Mouse (Mus musculus) kidney, postnatal 0 days (tissue): ENCODE measurements around the gene Atp13a4. TPM values are rescaled to one million over a fixed set of nuclear protein-coding genes. Genes with fewer than 3 reads are reported as not detected.
A peak's percentile ranks its signal among the peaks of the same experiment; 100 is the strongest.

Experiments used
- ATAC-seq: fragments of 200-750 bp; cut with Nextera tagmentation; replicated peaks from 2 replicates; pipeline ENCODE4 v1.8.0; 2017; ENCODE audit warnings: low read depth, moderate number of reproducible peaks, moderate TSS enrichment, moderate library complexity; ENCODE audit not compliant: low FRiP score
- DNase-seq: peaks from one replicate; pipeline ENCODE4 v3.0.0-alpha.2; 2016; ENCODE audit warnings: low spot score
- H3K27ac ChIP-seq: fragments of 300-500 bp; sonication (generic); 2 replicates; pipeline ENCODE4 v1.5.1; 2014; ENCODE audit warnings: mild to moderate bottlenecking
- H3K27me3 ChIP-seq: fragments of 300-500 bp; sonication (generic); 2 replicates; pipeline ENCODE4 v1.6.1; 2014; ENCODE audit warnings: low read length, mixed read lengths; ENCODE audit not compliant: insufficient read depth
- H3K36me3 ChIP-seq: fragments of 300-500 bp; sonication (generic); 2 replicates; pipeline ENCODE4 v1.6.1; 2014; ENCODE audit warnings: low read length, mixed read lengths; ENCODE audit not compliant: insufficient read depth
- H3K4me1 ChIP-seq: fragments of 300-500 bp; sonication (generic); replicated peaks from 2 replicates; pipeline ENCODE4 v1.6.1; 2014; ENCODE audit warnings: antibody characterized with exemption, low read length, mixed read lengths; ENCODE audit not compliant: insufficient read depth
- H3K4me2 ChIP-seq: fragments of 300-500 bp; sonication (generic); 2 replicates; pipeline ENCODE4 v1.6.1; 2014; ENCODE audit warnings: mild to moderate bottlenecking, low read length, moderate library complexity, mixed read lengths
- H3K4me3 ChIP-seq: fragments of 300-500 bp; sonication (generic); replicated peaks from 2 replicates; pipeline ENCODE4 v1.5.1; 2014; ENCODE audit warnings: low read depth, low read length
- H3K9ac ChIP-seq: fragments of 300-500 bp; sonication (generic); 2 replicates; pipeline ENCODE4 v1.6.1; 2014; ENCODE audit warnings: low read depth, low read length
- H3K9me3 ChIP-seq: fragments of 300-500 bp; sonication (generic); replicated peaks from 2 replicates; pipeline ENCODE4 v1.6.1; 2016; ENCODE audit warnings: low read length, inconsistent platforms, mixed read lengths
- CTCF ChIP-seq: IDR thresholded peaks from 2 replicates; pipeline ENCODE4 v1.5.1; 2016; ENCODE audit warnings: antibody characterized with exemption, low read depth, mild to moderate bottlenecking, moderate library complexity
- WGBS: fragments of 180-500 bp; shearing (Covaris S2); extraction: QIAGEN DNeasy Blood & Tissue Kit; methylation state at CpG from one replicate; pipeline ENCODE4 v1.1.7; 2014; 5-methylcytosine and 5-hydroxymethylcytosine counted together
- polyA plus RNA-seq: library from polyadenylated mRNA; unstranded; fragments of >200 nt; fragmentation: Nextera tagmentation; extraction: Ambion mirVana; gene quantifications from 2 replicates; pipeline ENCODE4 v1.2.1, GENCODE M21; 2015

Gene Atp13a4
- polyA plus RNA-seq, 1 experiment from 2014 or later: 2.6 TPM

GRCm38 (mm10) chr16:29453282-29453681 is 91.4 kb downstream of the Atp13a4 start:
- H3K9me3 ChIP-seq: no peaks in the 10 kb centered on the region
- no peak for DNase-seq
- H3K4me1 ChIP-seq: no peaks in the 10 kb centered on the region
- no peaks in the 10 kb centered on the region for H3K27me3 ChIP-seq
- no peak overlapping the region for H3K4me3 ChIP-seq
- no peaks in the 10 kb centered on the region for H3K36me3 ChIP-seq
- no peak for TF ChIP-seq CTCF
- no peak overlapping the region for H3K27ac ChIP-seq
- ATAC-seq: no peak
- H3K9ac ChIP-seq: no peak overlapping the region
- 61% methylated on average over 6 of the region's 6 CpGs for WGBS
- no peak overlapping the region for H3K4me2 ChIP-seq

- Histone ChIP-seq H3K27ac (no peak overlapping the region), H3K27me3 (no peaks in the 10 kb centered on the region), H3K36me3 (no peaks in the 10 kb centered on the region), H3K4me2 (no peak overlapping the region), H3K9ac (no peak overlapping the region), H3K4me3 (no peak overlapping the region), H3K9me3 (no peaks in the 10 kb centered on the region), H3K4me1 (no peaks in the 10 kb centered on the region)
- peak; percentile 58 for DNase-seq
- ATAC-seq: peak; percentile 57
- WGBS: 51% methylated on average over 2 of the region's 3 CpGs
- peak; percentile 73 for TF ChIP-seq CTCF
Measured at GRCm38 (mm10) chr16:29451706-29452105, 93.0 kb downstream of the Atp13a4 start.

- Histone ChIP-seq H3K9me3 (no peaks in the 10 kb centered on the region), H3K27ac (no peak overlapping the region), H3K4me2 (no peak overlapping the region), H3K27me3 (no peaks in the 10 kb centered on the region), H3K4me3 (no peak overlapping the region), H3K36me3 (no peaks in the 10 kb centered on the region), H3K9ac (no peak overlapping the region), H3K4me1 (no peaks in the 10 kb centered on the region)
- no peak for TF ChIP-seq CTCF
- no peak for DNase-seq
- WGBS: 44% methylated on average over 3 of the region's 3 CpGs
- no peak for ATAC-seq
Measured at GRCm38 (mm10) chr16:29442126-29442525, 102.5 kb downstream of the Atp13a4 start.

GRCm38 (mm10) chr16:29441405-29441985 is 103.2 kb downstream of the Atp13a4 start:
- Histone ChIP-seq H3K4me3 (no peak overlapping the region), H3K4me2 (no peak overlapping the region), H3K9ac (no peak overlapping the region), H3K36me3 (no peaks in the 10 kb centered on the region), H3K4me1 (no peaks in the 10 kb centered on the region), H3K27me3 (no peaks in the 10 kb centered on the region), H3K9me3 (no peaks in the 10 kb centered on the region), H3K27ac (no peak overlapping the region)
- no peak for TF ChIP-seq CTCF
- ATAC-seq: no peak
- no peak for DNase-seq
- 65% methylated on average over 10 of the region's 10 CpGs for WGBS

GRCm38 (mm10) chr16:29438045-29438444 is 106.6 kb downstream of the Atp13a4 start:
- no peak for DNase-seq
- Histone ChIP-seq H3K4me2 (no peak overlapping the region), H3K27me3 (no peaks in the 10 kb centered on the region), H3K9me3 (no peaks in the 10 kb centered on the region), H3K4me1 (no peaks in the 10 kb centered on the region), H3K4me3 (no peak overlapping the region), H3K36me3 (no peaks in the 10 kb centered on the region), H3K27ac (no peak overlapping the region), H3K9ac (no peak overlapping the region)
- no peak; the same call in 1 of the 2 replicates for ATAC-seq
- TF ChIP-seq CTCF: no peak
- WGBS: 72% methylated on average over 5 of the region's 5 CpGs

- DNase-seq: no peak
- H3K4me2 ChIP-seq: no peak overlapping the region
- WGBS: 46% methylated on average over 6 of the region's 6 CpGs
Measured at GRCm38 (mm10) chr16:29435746-29436145, 108.9 kb downstream of the Atp13a4 start.

GRCm38 (mm10) chr16:29434712-29435111 is 110.0 kb downstream of the Atp13a4 start:
- no peaks in the 10 kb centered on the region for H3K36me3 ChIP-seq
- H3K27ac ChIP-seq: no peak overlapping the region
- no peaks in the 10 kb centered on the region for H3K27me3 ChIP-seq
- ATAC-seq (peak; percentile 78), DNase-seq (peak; percentile 50)
- H3K9me3 ChIP-seq: no peaks in the 10 kb centered on the region
- WGBS: 17% methylated on average over 5 of the region's 5 CpGs
- H3K4me3 ChIP-seq: no peak overlapping the region
- TF ChIP-seq CTCF: peak; percentile 77
- H3K9ac ChIP-seq: no peak overlapping the region
- no peak overlapping the region for H3K4me2 ChIP-seq
- H3K4me1 ChIP-seq: no peaks in the 10 kb centered on the region

More at GRCm38 (mm10) chr16:29435746-29436145, 108.9 kb downstream of the Atp13a4 start:
- TF ChIP-seq CTCF: no peak
- Histone ChIP-seq H3K4me1 (no peaks in the 10 kb centered on the region), H3K4me3 (no peak overlapping the region), H3K9ac (no peak overlapping the region), H3K27me3 (no peaks in the 10 kb centered on the region), H3K36me3 (no peaks in the 10 kb centered on the region), H3K27ac (no peak overlapping the region), H3K9me3 (no peaks in the 10 kb centered on the region)
- no peak for ATAC-seq
